Mouse (Mus musculus) hindlimb bud, embryonic 11.5 days (tissue): ENCODE measurements around the gene Ltf.

Experiments
- DNase-seq: peaks from one replicate; pipeline ENCODE4 v3.0.0-alpha.2; 2012; ENCODE audit warnings: low read depth, low spot score; ENCODE audit errors: extremely low spot score

Gene Ltf

GRCm38 (mm10) chr9:111086137-111086536 is 67.1 kb downstream of the Ltf start:
- DNase-seq = no peak

- DNase-seq = no peak
Observed at GRCm38 (mm10) chr9:111086995-111087606, 68.0 kb downstream of the Ltf start.

GRCm38 (mm10) chr9:111087960-111088359 is 68.9 kb downstream of the Ltf start:
- DNase-seq = no peak

DNA sequence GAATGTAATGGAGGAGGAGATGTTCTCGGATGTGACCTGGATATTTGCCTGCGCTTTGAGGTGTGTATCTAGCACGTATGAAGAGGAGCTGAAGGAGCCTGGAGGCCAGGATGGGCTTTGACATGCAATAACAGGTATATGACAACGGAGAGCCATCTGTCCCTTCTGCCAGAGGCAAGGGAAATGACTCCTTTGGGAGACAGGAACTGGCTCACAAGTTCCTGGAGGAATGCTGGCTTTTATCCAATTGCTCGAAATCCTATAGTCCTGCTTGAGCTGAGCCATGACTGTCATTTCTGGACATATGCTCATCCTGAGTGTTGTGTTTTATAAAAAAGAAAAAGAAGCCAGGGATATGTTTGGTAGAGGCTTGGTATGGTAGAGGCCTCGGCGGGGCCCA is 69.8 kb downstream of the Ltf start:
- DNase-seq = no peak
